Mouse (Mus musculus) MEL (cell line): ENCODE results near the gene Armc7.

Source experiments
- CTCF ChIP-seq, 3 experiments: IDR thresholded peaks in 2 of 3; conservative IDR thresholded peaks in 1 of 3; 2 replicates each; pipeline ENCODE4 v1.5.1; 2011 to 2012; ENCODE audit warnings: low read length in 3 of 3, low read depth in 2 of 3, mild to moderate bottlenecking in 2 of 3, improper control_type of control experiment in 1 of 3, inconsistent platforms in 1 of 3, mixed read lengths in 1 of 3, moderate library complexity in 1 of 3; ENCODE audit not compliant: control insufficient read depth in 1 of 3, insufficient read depth in 1 of 3, poor library complexity in 1 of 3, severe bottlenecking in 1 of 3
- GATA1 ChIP-seq: IDR thresholded peaks from 2 replicates; pipeline ENCODE4 v1.6.1; 2011; ENCODE audit warnings: low read depth, low read length, improper control_type of control experiment
- POLR2A ChIP-seq, 2 experiments: IDR thresholded peaks; 2 replicates each; pipeline ENCODE4 v1.6.1; 2011 to 2012; ENCODE audit warnings: low read length in 2 of 2, mild to moderate bottlenecking in 2 of 2, control low read depth in 1 of 2, improper control_type of control experiment in 1 of 2, low read depth in 1 of 2, moderate library complexity in 1 of 2; ENCODE audit not compliant: control insufficient read depth in 1 of 2, insufficient read depth in 1 of 2, poor library complexity in 1 of 2

DNA sequence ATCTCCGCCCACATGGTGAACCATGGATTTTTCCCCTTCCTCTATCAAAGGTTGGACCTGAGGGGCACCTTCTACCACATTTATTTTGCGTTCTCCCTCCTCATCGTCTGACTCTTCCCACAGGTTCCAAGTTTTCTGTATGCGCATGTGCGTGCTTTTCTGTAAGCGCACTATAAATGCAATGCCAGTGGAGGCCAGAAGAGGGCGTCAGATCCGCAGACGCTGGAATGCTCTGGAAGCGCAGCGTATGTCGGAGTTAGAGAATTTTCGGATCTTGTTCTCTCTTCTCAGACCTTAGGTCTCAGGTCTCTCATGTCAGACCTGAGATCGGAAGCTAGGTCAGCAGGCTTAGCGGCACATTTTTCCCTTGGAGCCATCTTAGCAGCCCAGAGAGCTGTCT lies 19.8 kb upstream of the Armc7 start:
- TF ChIP-seq CTCF (IDR thresholded peaks at IDR 0.05 in 2 of 3, conservative IDR thresholded peaks at IDR 0.05 in 1 of 3; ENCODE audit: control insufficient read depth in 1 of 3, insufficient read depth in 1 of 3, low read depth in 2 of 3, low read length in 3 of 3, poor library complexity in 1 of 3, severe bottlenecking in 1 of 3), result peak; percentile 27 to 32 (median 31); a peak in 4 of 6 replicates
- no peak for TF ChIP-seq POLR2A (IDR thresholded peaks at IDR 0.05; ENCODE audit: control insufficient read depth in 1 of 2, insufficient read depth in 1 of 2, low read depth in 1 of 2, low read length in 2 of 2, poor library complexity in 1 of 2)
- no peak for TF ChIP-seq GATA1
